Mouse (Mus musculus) liver, adult 2 months (tissue): ENCODE data around the gene Tmem143.
A peak's percentile ranks its signal among the peaks of the same experiment; 100 is the strongest.

Source experiments
- CTCF ChIP-seq: fragments of 200-500 bp; IDR thresholded peaks from 2 replicates; pipeline ENCODE4 v1.5.1; 2011; ENCODE audit warnings: low read depth, low read length, control low read depth
- POLR2A ChIP-seq: fragments of 200-500 bp; IDR thresholded peaks from 2 replicates; pipeline ENCODE4 v1.6.1; 2011; ENCODE audit warnings: low read length, control low read depth; ENCODE audit not compliant: insufficient read depth; ENCODE audit errors: extremely low read depth

DNA sequence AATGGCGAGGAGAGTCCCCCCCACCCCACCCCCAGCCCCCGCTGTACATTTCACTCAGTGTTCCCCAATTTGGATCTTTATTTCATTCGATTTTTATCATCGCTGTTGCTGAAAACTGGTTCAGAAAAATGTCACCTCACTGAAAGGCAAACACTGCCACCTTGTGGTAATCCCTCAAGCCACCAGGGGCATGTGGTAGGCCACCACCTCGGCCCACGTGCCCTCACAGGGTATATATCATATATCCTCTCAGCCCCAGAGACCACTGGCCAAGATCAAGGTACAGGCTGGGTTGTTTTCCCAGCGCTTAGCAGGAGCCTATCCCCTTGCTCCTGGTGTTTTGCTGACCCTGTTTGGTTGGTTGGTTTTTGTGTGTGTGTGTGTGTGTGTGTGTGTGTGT is 38.4 kb downstream of the Tmem143 start:
- TF ChIP-seq CTCF (peak; percentile 86), POLR2A (no peak)
